Mouse (Mus musculus): ENCODE results near the gene Gsta1. TPM values are rescaled to one million over a fixed set of nuclear protein-coding genes. Genes with fewer than 3 reads are reported as not detected.
"Not testable (repeated sequence)": the region's sequence is repeated elsewhere in the genome, so short reads cannot be mapped to it uniquely, and the experiment has no call there.

The Gsta1 gene
- polyA plus RNA-seq, 1 experiment from 2014 or later = not detected

- no peak overlapping the region for H3K27ac ChIP-seq
- no peaks in the 10 kb centered on the region for H3K9me3 ChIP-seq
- WGBS = 92% methylated on average over 2 of the region's 2 CpGs
- H3K9ac ChIP-seq (replicated peaks) = no peak overlapping the region
- no peak for ATAC-seq
- H3K4me3 ChIP-seq (replicated peaks) = no peak overlapping the region
- H3K27me3 ChIP-seq = no peaks in the 10 kb centered on the region
- H3K4me2 ChIP-seq (replicated peaks) = no peak overlapping the region
- H3K4me1 ChIP-seq (replicated peaks) = no peaks in the 10 kb centered on the region
- no peaks in the 10 kb centered on the region for H3K36me3 ChIP-seq
These were observed 19.6 kb upstream of the Gsta1 start for GRCm38 (mm10) chr9:78210821-78211220.

- WGBS = 89% methylated on average over 3 of the region's 3 CpGs
- ATAC-seq = no peak
These were observed 18.9 kb upstream of the Gsta1 start for GRCm38 (mm10) chr9:78211521-78211920.

GRCm38 (mm10) chr9:78212341-78213049 is 18.0 kb upstream of the Gsta1 start:
- Histone ChIP-seq H3K4me1 (replicated peaks) (no peaks in the 10 kb centered on the region), H3K9ac (replicated peaks) (no peak overlapping the region), H3K9me3 (no peaks in the 10 kb centered on the region), H3K27me3 (no peaks in the 10 kb centered on the region), H3K4me3 (replicated peaks) (no peak overlapping the region), H3K27ac (no peak overlapping the region), H3K4me2 (replicated peaks) (no peak overlapping the region), H3K36me3 (no peaks in the 10 kb centered on the region)
- 88% methylated on average over 7 of the region's 7 CpGs for WGBS
- no peak for ATAC-seq

More at GRCm38 (mm10) chr9:78211521-78211920, 18.9 kb upstream of the Gsta1 start:
- H3K9me3 ChIP-seq = no peaks in the 10 kb centered on the region
- no peak overlapping the region for H3K4me3 ChIP-seq (replicated peaks)
- H3K9ac ChIP-seq (replicated peaks) = no peak overlapping the region
- no peaks in the 10 kb centered on the region for H3K4me1 ChIP-seq (replicated peaks)
- no peaks in the 10 kb centered on the region for H3K36me3 ChIP-seq
- no peak overlapping the region for H3K4me2 ChIP-seq (replicated peaks)
- no peak overlapping the region for H3K27ac ChIP-seq
- H3K27me3 ChIP-seq = no peaks in the 10 kb centered on the region

GRCm38 (mm10) chr9:78217074-78217473 is 13.4 kb upstream of the Gsta1 start:
- Histone ChIP-seq H3K4me3 (replicated peaks) (no peak overlapping the region), H3K36me3 (no peaks in the 10 kb centered on the region), H3K27me3 (no peaks in the 10 kb centered on the region), H3K4me2 (replicated peaks) (no peak overlapping the region), H3K9ac (replicated peaks) (no peak overlapping the region), H3K4me1 (replicated peaks) (no peaks in the 10 kb centered on the region), H3K9me3 (no peaks in the 10 kb centered on the region), H3K27ac (no peak overlapping the region)
- WGBS = 86% methylated on average over 4 of the region's 4 CpGs
- no peak for ATAC-seq

GRCm38 (mm10) chr9:78222616-78223015 is 7.8 kb upstream of the Gsta1 start:
- Histone ChIP-seq H3K4me3 (replicated peaks) (no peak overlapping the region), H3K4me2 (replicated peaks) (no peak overlapping the region), H3K9ac (replicated peaks) (no peak overlapping the region), H3K27me3 (no peaks in the 10 kb centered on the region), H3K4me1 (replicated peaks) (no peaks in the 10 kb centered on the region), H3K27ac (no peak overlapping the region), H3K36me3 (no peaks in the 10 kb centered on the region), H3K9me3 (no peaks in the 10 kb centered on the region)
- 79% methylated on average over 8 of the region's 8 CpGs for WGBS
- no peak for ATAC-seq

GRCm38 (mm10) chr9:78223221-78223902 is 7.1 kb upstream of the Gsta1 start:
- WGBS = 86% methylated on average over 10 of the region's 10 CpGs
- Histone ChIP-seq H3K4me3 (replicated peaks) (no peak overlapping the region), H3K36me3 (no peaks in the 10 kb centered on the region), H3K27me3 (no peaks in the 10 kb centered on the region), H3K4me2 (replicated peaks) (no peak overlapping the region), H3K9ac (replicated peaks) (no peak overlapping the region), H3K4me1 (replicated peaks) (no peaks in the 10 kb centered on the region), H3K27ac (no peak overlapping the region), H3K9me3 (no peaks in the 10 kb centered on the region)
- no peak for ATAC-seq

GRCm38 (mm10) chr9:78224418-78224817 is 6.0 kb upstream of the Gsta1 start:
- Histone ChIP-seq H3K9ac (replicated peaks) (no peak overlapping the region), H3K27me3 (no peaks in the 10 kb centered on the region), H3K36me3 (no peaks in the 10 kb centered on the region), H3K9me3 (no peaks in the 10 kb centered on the region), H3K4me2 (replicated peaks) (no peak overlapping the region), H3K4me3 (replicated peaks) (no peak overlapping the region), H3K27ac (no peak overlapping the region), H3K4me1 (replicated peaks) (no peaks in the 10 kb centered on the region)
- WGBS = 89% methylated on average over 2 of the region's 2 CpGs
- ATAC-seq = no peak

GRCm38 (mm10) chr9:78225304-78225703 is 5.2 kb upstream of the Gsta1 start:
- Histone ChIP-seq H3K4me2 (replicated peaks) (no peak overlapping the region), H3K9me3 (no peaks in the 10 kb centered on the region), H3K27me3 (no peaks in the 10 kb centered on the region), H3K36me3 (no peaks in the 10 kb centered on the region), H3K4me1 (replicated peaks) (no peaks in the 10 kb centered on the region), H3K4me3 (replicated peaks) (no peak overlapping the region), H3K9ac (replicated peaks) (no peak overlapping the region), H3K27ac (no peak overlapping the region)
- WGBS = 88% methylated on average over 11 of the region's 11 CpGs
- no peak for ATAC-seq

GRCm38 (mm10) chr9:78228122-78228521 is 2.3 kb upstream of the Gsta1 start:
- no peak for ATAC-seq
- no peaks in the 10 kb centered on the region for H3K27me3 ChIP-seq
- no peak overlapping the region for H3K4me2 ChIP-seq (replicated peaks)
- H3K4me3 ChIP-seq (replicated peaks) = no peak overlapping the region
- no peak overlapping the region for H3K27ac ChIP-seq
- WGBS = 97% methylated on average over 2 of the region's 2 CpGs
- H3K4me1 ChIP-seq (replicated peaks) = no peaks in the 10 kb centered on the region
- H3K9ac ChIP-seq (replicated peaks) = no peak overlapping the region
- H3K36me3 ChIP-seq = no peaks in the 10 kb centered on the region
- no peaks in the 10 kb centered on the region for H3K9me3 ChIP-seq

GRCm38 (mm10) chr9:78229658-78230057 is 798 bp upstream of the Gsta1 start:
- 77% methylated on average over 3 of the region's 3 CpGs for WGBS
- not testable (repeated sequence) for H3K4me2 ChIP-seq (replicated peaks); H3K4me3 ChIP-seq (replicated peaks); ATAC-seq; H3K27ac ChIP-seq; H3K9me3 ChIP-seq; H3K27me3 ChIP-seq; H3K36me3 ChIP-seq; H3K4me1 ChIP-seq (replicated peaks); H3K9ac ChIP-seq (replicated peaks)

- not testable (repeated sequence) for H3K4me2 ChIP-seq (replicated peaks); H3K9me3 ChIP-seq; H3K36me3 ChIP-seq; H3K27me3 ChIP-seq; H3K4me1 ChIP-seq (replicated peaks); H3K9ac ChIP-seq (replicated peaks); H3K4me3 ChIP-seq (replicated peaks); H3K27ac ChIP-seq
- WGBS = no CpG with 5 or more reads among the region's 10 CpGs
- peak; percentile 50; the same call in 1 of the 2 replicates for ATAC-seq
These were observed 2.8 kb downstream of the Gsta1 start for GRCm38 (mm10) chr9:78233121-78233695.

GRCm38 (mm10) chr9:78255683-78256470 is 25.4 kb downstream of the Gsta1 start:
- not testable (repeated sequence) for H3K27ac ChIP-seq

More at GRCm38 (mm10) chr9:78255683-78256470, 25.4 kb downstream of the Gsta1 start:
- not testable (repeated sequence) for H3K27me3 ChIP-seq; H3K4me2 ChIP-seq (replicated peaks); H3K36me3 ChIP-seq; ATAC-seq; H3K4me3 ChIP-seq (replicated peaks); H3K9ac ChIP-seq (replicated peaks); H3K9me3 ChIP-seq; H3K4me1 ChIP-seq (replicated peaks)
- 90% methylated on average over 4 of the region's 4 CpGs for WGBS

Measured in midbrain, embryonic 13.5 days (tissue).